In the genomic region with DNA sequence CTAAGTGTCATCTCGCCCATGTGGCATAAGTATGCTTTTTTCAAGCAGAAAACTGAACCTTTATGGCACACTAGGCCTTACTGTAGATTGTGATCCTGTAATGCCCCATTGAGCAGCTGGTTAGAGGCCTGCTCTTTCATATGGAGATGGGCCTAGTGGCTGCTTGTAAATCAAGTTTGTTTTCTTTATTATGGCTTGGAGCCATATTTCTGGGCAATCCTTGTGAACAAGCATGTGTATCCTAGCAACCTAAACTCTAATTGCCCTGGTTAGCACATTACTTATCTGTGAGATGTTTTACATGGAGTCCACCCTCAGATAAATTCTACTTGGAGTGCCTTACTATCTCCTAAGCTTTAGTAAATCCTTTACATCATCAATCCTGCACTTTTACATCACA, we compare ENCODE assay signal across 8 mouse cellular contexts. TPM values are rescaled to one million over a fixed set of nuclear protein-coding genes. Genes with fewer than 3 reads are reported as not detected.
DNase-seq lines count a peak whose midpoint lies in the region; ATAC-seq and TF ChIP-seq lines count a peak whose summit lies in the region.
"Not testable (repeated sequence)": the region's sequence is repeated elsewhere in the genome, so short reads cannot be mapped to it uniquely, and the experiment has no call there.

No protein-coding gene starts in this region.

- peak overlapping the region; percentile 70 for H3K9ac ChIP-seq in embryonic facial prominence, embryonic 12.5 days
- H3K9ac ChIP-seq in hindbrain, embryonic 15.5 days = peak overlapping the region; percentile 47; the same call in 1 of the 2 replicates
- H3K9ac ChIP-seq in lung, embryonic 14.5 days = peak overlapping the region; percentile 65

- H3K79me2 ChIP-seq in myocyte (ENCODE audit: control insufficient read depth, insufficient read depth) = not testable (repeated sequence)

- H3K9me3 ChIP-seq in embryonic facial prominence, embryonic 12.5 days; hindbrain, embryonic 15.5 days; limb, embryonic 10.5 days (replicated peaks); lung, embryonic 14.5 days (ENCODE audit: low read depth, low read length): not testable (repeated sequence)

- not testable (repeated sequence) for H3ac ChIP-seq in myocyte (ENCODE audit: control insufficient read depth, insufficient read length)

- not testable (repeated sequence) for H3K4me1 ChIP-seq in embryonic facial prominence, embryonic 12.5 days; limb, embryonic 10.5 days; lung, embryonic 14.5 days (ENCODE audit: insufficient read depth)
- peaks cover 16% of the 10 kb centered on the region for H3K4me1 ChIP-seq in hindbrain, embryonic 15.5 days (replicated peaks)

- DNase-seq in 3134 (ENCODE audit: extremely low read depth, insufficient read length, low spot score) = peak; percentile 5
- peak; percentile 30 for DNase-seq in NIH3T3 (ENCODE audit: low read depth)
- DNase-seq in gastrocnemius, adult 2 months; limb, embryonic 10.5 days (ENCODE audit: low spot score): not testable (repeated sequence)
- peak; percentile 60 for DNase-seq in lung, embryonic 14.5 days

- peak overlapping the region; percentile 75 for H3K4me3 ChIP-seq in embryonic facial prominence, embryonic 12.5 days
- peak overlapping the region; percentile 94 for H3K4me3 ChIP-seq in gastrocnemius, adult 2 months
- H3K4me3 ChIP-seq in hindbrain, embryonic 15.5 days = peak overlapping the region; percentile 80
- peak overlapping the region; percentile 73 for H3K4me3 ChIP-seq in limb, embryonic 10.5 days
- peak overlapping the region; percentile 71 for H3K4me3 ChIP-seq in lung, embryonic 14.5 days (ENCODE audit: low read depth, low read length)
- peak overlapping the region; percentile 39 for H3K4me3 ChIP-seq in myocyte

- peak overlapping the region; percentile 55 for H3K4me2 ChIP-seq in embryonic facial prominence, embryonic 12.5 days (replicated peaks)
- peak overlapping the region; percentile 91 for H3K4me2 ChIP-seq in hindbrain, embryonic 15.5 days
- peak overlapping the region; percentile 66 for H3K4me2 ChIP-seq in lung, embryonic 14.5 days
- peak overlapping the region; percentile 62 for H3K4me2 ChIP-seq in myocyte (ENCODE audit: low read depth)

- not testable (repeated sequence) for TF ChIP-seq POLR2A in myocyte (IDR thresholded peaks at IDR 0.05; ENCODE audit: insufficient read length, low read depth)

- WGBS in embryonic facial prominence, embryonic 12.5 days = 92% methylated on average over 1 of the region's 1 CpGs
- WGBS in hindbrain, embryonic 15.5 days = 68% methylated on average over 1 of the region's 1 CpGs
- 83% methylated on average over 1 of the region's 1 CpGs for WGBS in limb, embryonic 10.5 days
- WGBS in lung, embryonic 14.5 days = 87% methylated on average over 1 of the region's 1 CpGs

- not testable (repeated sequence) for H3K36me3 ChIP-seq in embryonic facial prominence, embryonic 12.5 days; hindbrain, embryonic 15.5 days; lung, embryonic 14.5 days (ENCODE audit: insufficient read depth); myocyte (ENCODE audit: control insufficient read depth, insufficient read depth)
- H3K36me3 ChIP-seq in limb, embryonic 10.5 days = peaks cover 31% of the 10 kb centered on the region

- TF ChIP-seq CTCF in gastrocnemius, adult 2 months (IDR thresholded peaks at IDR 0.05); lung, embryonic 14.5 days (IDR thresholded peaks at IDR 0.05; ENCODE audit: low read depth): not testable (repeated sequence)

- not testable (repeated sequence) for H3K27me3 ChIP-seq in embryonic facial prominence, embryonic 12.5 days; hindbrain, embryonic 15.5 days; limb, embryonic 10.5 days (ENCODE audit: low read depth, poor library complexity, severe bottlenecking); lung, embryonic 14.5 days (ENCODE audit: insufficient read depth, low read length); myocyte (ENCODE audit: control insufficient read depth, insufficient read depth, insufficient read length)

- not testable (repeated sequence) for ATAC-seq in embryonic facial prominence, embryonic 12.5 days (ENCODE audit: insufficient number of reproducible peaks, insufficient read depth, low FRiP score, low TSS enrichment); hindbrain, embryonic 15.5 days (ENCODE audit: low FRiP score, low read depth); lung, embryonic 14.5 days (ENCODE audit: insufficient read depth)

- intact Hi-C loops in gastrocnemius, adult 2 months (cut with DNase I) = not testable (repeated sequence)

- H3K27ac ChIP-seq in embryonic facial prominence, embryonic 12.5 days = not testable (repeated sequence)
- peak overlapping the region; percentile 84 for H3K27ac ChIP-seq in gastrocnemius, adult 2 months
- peak overlapping the region; percentile 70; the same call in 1 of the 2 replicates for H3K27ac ChIP-seq in hindbrain, embryonic 15.5 days (replicated peaks)
- H3K27ac ChIP-seq in limb, embryonic 10.5 days = peak overlapping the region; percentile 90
- peak overlapping the region; percentile 90; the same call in 1 of the 2 replicates for H3K27ac ChIP-seq in lung, embryonic 14.5 days (ENCODE audit: low read depth)

RNA-seq across cellular contexts. Expression of gene A630089N07Rik, which starts 1.1 kb away (rescaled TPM):
- polyA plus RNA-seq in embryonic facial prominence, embryonic 12.5 days (2016; fragmentation: Nextera tagmentation; extraction: Ambion mirVana) = 29.8 and 31.3 TPM in 2 replicates
- 1 to 10 TPM; 2.8 TPM for total RNA-seq in gastrocnemius, adult 2 months (2021)
- 12.0 and 13.6 TPM in 2 replicates for polyA plus RNA-seq in hindbrain, embryonic 15.5 days (2015; fragmentation: Nextera tagmentation; extraction: Ambion mirVana)
- 35.8 and 36.8 TPM in 2 replicates for polyA plus RNA-seq in limb, embryonic 10.5 days (2016; fragmentation: Nextera tagmentation; extraction: Ambion mirVana)
- 26.1 and 27.9 TPM in 2 replicates for polyA plus RNA-seq in lung, embryonic 14.5 days (2014; fragmentation: Nextera tagmentation; extraction: Ambion mirVana)
- 0.50 TPM for polyA plus RNA-seq in myocyte (2012; fragmentation: generic; extraction: Trizol)

Comparison
In these comparisons a context has a peak if more than half of its experiments do, and no peak if none do; other contexts are left out.
1. H3K4me3 ChIP-seq: peak in every context shown above with its lines; median percentile 94 in gastrocnemius, adult 2 months; 80 in hindbrain, embryonic 15.5 days; 75 in embryonic facial prominence, embryonic 12.5 days; 73 in limb, embryonic 10.5 days; 71 in lung, embryonic 14.5 days; 39 in myocyte.